Mouse (Mus musculus): ENCODE measurements around the gene Atp13a2.

DNA sequence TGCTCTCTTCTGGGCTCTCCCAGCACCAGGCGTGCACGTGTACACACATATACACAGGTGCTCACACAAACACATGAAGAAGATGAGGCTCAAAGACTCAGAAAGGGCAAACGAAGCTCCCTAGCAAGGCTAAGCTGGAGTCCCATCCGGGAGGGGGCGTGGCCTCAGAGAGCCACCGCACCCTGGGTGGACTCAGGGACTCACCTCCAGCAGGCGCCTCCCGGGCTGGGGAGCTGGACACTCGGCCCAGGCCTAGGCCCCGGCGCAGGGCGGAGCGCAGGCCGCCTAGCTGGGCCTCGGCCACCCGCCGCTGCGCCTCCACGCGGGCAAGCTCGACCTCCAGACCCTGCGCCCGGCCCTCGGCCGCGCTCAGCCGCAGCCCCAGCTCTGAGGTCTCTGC is 38.3 kb downstream of the Atp13a2 start:
- no peak for TF ChIP-seq EP300 (IDR thresholded peaks at IDR 0.05; ENCODE audit: low read depth)
- TF ChIP-seq CTCF (IDR thresholded peaks at IDR 0.05; ENCODE audit: low read depth), result no peak
